Mouse (Mus musculus): ENCODE measurements around the gene Ap4m1.
A peak's percentile ranks its signal among the peaks of the same experiment; 100 is the strongest.

The Ap4m1 gene

DNA sequence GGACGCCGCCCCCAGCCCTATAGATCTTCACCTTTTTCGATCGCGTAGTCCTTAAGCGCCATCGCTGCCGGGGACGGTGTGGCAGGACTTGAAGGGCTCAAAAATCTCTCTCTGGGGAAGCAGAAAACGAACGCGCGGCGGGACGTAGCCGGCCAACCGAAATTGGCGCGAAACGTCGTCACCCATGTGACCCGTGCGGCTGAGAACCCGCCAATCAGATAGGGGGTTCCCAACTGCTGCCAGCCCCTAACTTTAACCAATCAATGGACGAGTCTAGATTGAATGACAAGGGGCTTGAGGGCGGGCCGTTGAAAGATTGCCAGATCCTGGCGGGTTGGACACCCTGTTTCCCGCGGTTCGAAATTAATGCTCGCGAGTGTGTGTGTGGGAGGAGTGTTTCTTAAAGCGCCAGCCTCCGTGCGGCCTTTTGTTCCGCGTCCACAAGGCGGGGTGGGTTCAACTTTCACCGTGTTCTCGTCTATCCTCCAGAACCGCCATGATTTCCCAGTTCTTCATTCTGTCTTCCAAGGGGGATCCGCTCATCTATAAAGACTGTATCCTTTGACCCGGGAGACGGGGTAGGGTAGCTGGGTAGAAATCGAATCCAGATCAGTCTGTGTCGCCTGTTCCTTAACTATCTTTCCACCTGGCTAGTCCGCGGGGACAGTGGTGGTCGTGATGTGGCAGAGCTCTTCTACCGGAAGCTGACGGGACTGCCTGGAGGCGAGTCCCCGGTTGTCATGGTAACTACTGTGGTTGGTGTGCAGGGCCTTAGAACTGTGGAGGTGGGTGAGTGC lies at the start of gene Ap4m1, which contains the start of gene Mcm7:
Ap4m1 (plus strand) TSS at position 308 of the 797 bp plus-strand sequence.
Mcm7 (minus strand) TSS at position 728 of the 797 bp plus-strand sequence.
- DNase-seq (ENCODE audit: low spot score in 2 of 2): peak; percentile 99

DNA sequence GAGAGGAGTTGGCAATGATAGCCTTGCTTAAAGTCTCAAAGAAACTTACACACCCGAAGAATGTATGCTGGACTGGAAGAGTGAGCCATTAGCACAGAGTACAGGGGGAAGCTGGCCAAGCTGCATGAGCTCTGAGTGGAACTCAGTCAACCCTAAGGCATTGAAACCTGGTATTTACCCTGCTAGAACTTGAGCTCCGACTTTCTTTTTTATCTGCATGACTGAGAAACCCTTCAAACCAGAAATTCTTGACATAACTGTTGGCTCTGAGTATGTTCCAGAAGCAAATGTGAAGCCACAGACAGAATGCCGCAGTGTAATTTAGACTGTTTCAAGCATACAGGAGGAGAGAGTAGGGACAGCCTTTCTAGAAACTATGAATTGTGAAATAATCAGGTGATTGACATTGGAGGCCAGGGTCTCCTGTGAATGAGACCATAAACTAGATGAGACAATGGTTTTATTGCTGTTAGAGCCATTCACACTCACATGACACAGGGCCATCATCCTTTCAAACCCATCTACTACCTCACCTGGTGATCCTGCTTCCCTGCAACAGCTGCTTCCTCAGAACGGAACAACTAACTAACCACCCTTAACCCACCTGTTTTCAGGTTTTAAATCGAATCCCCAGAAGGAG lies 39.3 kb upstream of the Ap4m1 start:
- no peak for DNase-seq (ENCODE audit: low spot score in 2 of 2)

DNA sequence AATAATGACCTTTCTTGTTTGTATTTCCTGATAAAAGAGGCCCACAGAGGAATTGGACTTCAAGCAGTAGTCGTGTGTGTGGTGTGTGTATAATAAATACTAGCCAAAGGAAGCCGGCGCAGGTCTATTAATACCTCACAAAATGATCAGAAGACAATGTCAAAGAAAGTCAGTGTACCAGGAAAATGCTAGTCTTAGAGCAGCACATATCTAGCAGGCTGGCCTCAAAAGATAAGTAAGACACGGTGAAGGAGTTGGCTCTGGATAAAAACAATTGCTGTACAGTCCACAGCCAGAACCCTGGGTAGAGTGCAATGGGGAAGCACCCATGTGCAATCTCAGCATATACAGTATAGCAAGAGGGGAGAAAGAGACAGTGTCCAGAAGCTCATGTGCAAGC lies 34.5 kb upstream of the Ap4m1 start:
- DNase-seq (ENCODE audit: low spot score in 2 of 2): no peak

DNA sequence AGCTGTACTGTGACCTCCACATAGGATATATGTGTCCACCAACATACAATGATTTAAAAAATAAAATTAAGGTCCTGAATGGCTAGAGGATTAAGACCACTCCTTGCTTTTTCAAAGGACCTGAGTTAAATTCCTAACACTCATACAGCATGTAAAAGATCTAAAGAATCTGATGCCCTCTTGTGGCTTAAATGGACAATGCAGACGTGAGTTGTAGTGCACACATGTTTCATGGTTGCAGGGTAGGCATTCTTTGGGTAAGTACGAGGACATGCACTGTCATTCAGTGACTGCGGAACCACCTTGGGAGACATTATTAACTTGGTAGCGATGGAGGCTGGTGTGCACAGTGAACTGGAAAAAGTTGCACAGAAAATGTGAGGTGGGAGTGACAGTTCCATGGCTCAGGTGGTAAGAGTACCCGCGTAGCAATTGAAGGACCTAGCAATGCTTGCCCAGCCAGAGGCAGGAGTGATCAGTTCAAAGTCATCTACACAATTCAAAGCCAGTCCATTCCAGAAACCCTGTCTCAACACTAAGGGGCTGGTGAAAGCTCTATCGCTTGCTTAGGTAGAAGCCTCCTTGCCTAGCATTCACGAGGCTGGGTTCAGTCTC lies 33.8 kb upstream of the Ap4m1 start:
- DNase-seq (ENCODE audit: low spot score in 2 of 2): peak in 1 of 2 experiments; percentile 36

DNA sequence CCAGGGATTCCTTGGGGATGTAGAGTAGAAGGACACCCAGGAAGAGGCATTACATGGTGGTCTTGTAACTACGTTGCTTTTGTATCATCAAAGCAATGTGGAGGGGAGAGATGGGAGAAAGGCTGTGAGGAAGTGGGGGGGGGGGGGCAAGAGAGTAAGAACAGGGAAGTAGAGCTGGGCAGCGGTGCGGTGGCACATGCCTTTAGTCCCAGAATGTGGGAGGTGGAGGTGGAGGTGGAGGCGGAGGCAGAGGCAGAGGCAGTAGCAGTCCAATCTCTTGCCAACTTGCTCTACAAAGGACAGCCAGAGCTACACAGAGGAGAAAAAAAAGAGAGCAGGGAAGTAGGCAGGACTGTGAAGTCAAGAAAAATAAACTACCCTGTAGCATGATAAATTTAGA lies 33.2 kb upstream of the Ap4m1 start:
- no peak for DNase-seq (ENCODE audit: low spot score in 2 of 2)

DNA sequence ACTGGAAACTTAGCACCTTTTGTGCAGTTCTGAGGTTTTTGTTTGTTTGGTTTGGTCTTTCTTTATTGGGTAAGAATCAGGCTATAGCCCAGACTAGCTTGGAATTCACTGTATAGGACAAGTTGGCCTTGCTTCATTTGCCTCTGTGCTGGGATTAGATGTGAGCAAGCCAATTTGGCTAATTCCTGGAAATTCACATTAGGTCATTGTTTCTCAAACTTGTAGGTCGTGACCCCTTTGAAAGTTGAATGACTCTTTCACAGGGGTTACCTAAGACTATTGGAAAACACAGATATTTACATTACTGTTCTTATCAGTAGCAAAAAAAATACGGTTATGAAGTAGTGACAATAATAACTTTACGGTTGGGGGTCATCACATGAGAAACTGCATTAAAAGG lies 17.4 kb upstream of the Ap4m1 start:
- no peak for DNase-seq (ENCODE audit: low spot score in 2 of 2)

DNA sequence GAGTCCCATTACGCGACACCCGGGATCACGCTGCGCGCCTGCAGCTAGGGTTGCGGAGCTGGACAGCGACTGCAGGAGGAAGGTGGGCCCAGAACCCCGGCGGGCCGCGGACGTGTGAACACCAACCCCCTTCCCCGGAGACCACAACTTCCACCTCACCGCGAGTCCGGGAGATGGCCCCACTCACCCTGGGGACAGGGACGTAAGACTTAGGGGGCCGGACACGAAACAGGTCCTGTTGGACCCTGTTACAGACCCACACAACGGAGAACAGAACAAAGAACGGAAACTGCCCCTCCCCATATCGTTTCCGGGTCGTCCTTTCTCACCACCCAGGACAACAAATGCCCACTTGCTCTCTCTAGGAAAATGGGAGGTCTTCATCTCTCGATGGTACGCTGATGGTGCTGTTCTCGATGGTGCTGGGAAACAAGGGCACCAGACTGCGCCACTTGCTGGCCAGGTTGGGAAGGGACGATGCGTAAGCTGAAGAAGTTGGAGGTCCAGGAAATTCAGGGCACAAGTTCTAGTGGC lies 16.3 kb upstream of the Ap4m1 start, which contains the start of gene Zfp113:
Zfp113 (minus strand) TSS at position 302 of the 534 bp plus-strand sequence.
- DNase-seq (ENCODE audit: low spot score in 2 of 2): peak; percentile 92 to 95

DNA sequence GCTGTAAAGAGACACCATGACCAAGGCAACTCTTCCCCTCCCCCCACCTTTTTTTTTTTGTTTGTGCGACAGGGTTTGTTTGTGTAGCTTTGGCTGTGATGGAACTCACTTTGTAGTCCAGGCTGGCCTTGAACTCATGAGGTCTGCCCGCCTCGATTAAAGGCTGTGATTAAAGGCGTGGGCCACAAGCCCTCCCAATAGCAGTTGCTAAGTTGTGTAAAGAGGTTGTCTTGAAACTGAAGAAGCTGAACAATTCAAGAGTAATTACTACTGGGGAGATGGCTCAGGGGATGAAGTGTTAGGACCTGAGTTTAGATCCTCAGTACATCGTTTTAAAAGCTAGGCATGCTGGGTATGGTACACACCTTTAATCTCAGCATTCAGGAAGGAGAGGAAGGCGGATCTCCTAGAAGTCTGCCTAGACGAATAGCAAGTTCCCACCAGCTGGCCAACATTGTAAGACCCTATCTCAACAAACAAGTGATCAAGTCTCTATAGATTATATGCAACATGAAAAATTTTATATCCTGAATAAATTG lies 11.5 kb upstream of the Ap4m1 start:
- DNase-seq (ENCODE audit: low spot score in 2 of 2): no peak

DNA sequence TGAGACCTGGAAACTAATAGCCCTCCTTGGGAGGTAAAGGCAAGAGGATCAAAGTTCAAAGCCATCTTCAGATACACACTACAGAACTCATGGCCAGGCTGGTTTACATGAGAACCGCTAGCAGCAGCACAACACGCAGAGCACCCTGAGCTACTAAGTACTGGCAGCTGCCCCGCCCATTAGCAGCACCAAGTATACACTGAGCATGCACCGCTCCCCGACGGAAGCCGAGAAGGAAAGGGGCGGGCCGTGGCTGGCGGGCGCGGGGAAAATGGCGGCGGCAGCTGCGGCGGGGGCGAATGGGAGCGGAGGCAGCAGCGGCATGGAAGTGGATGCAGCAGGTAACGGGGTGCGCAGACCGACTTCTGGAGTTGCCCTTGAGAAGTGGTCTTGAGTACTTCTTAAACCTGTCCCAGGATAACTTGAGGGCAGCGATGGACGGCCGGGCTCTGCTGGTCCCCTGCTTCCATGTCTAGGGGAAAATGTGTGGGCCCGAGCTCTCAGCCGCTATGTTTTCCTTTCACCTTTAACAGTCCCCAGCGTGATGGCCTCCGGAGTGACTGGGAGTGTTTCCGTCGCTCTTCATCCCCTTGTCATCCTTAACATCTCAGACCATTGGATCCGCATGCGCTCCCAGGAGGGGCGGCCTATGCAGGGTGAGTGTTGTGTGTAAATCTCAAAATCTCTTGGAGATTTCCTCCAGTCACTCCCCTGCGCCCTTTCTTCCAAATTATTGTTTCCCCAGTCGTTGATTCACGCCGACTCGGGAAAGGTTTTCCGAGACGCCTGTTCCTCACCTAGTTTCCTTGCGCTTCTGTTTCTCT lies 10.7 kb upstream of the Ap4m1 start, which contains the start of gene Cops6:
Cops6 (plus strand) TSS at position 230 of the 824 bp plus-strand sequence.
- DNase-seq (ENCODE audit: low spot score in 2 of 2): peak; percentile 97

DNA sequence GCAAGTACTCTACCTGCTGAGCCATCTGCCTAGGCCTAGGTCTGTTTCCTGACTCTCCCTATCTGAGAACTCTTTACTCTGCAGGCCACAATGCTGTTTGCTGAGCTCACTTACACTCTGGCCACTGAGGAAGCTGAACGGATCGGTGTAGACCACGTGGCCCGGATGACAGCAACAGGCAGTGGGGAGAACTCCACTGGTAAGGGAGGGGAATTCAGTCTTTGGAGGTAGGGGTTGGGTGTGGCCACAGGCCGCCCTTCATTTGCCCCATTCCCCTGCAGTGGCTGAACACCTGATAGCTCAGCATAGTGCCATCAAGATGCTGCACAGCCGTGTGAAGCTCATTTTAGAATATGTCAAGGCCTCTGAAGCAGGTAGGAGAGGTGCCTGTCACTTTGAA lies 8.8 kb upstream of the Ap4m1 start:
- DNase-seq (ENCODE audit: low spot score in 2 of 2): no peak

DNA sequence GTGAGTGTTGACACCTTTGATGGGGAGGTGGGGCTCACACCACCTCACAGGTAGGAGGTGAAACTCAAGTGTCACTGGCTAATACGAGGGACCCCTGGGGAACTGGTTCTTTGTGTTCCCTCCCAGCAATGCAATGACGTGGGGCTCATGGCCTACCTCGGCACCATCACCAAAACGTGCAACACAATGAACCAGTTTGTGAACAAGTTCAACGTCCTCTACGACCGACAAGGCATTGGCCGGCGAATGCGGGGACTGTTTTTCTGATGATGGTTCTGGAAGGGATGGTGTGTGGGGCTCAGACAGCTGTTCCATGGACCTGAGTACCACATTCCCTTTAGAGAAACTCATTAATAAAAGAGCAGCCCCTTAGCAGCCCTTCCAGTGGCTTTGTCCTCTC lies 8.2 kb upstream of the Ap4m1 start:
- no peak for DNase-seq (ENCODE audit: low spot score in 2 of 2)

DNA sequence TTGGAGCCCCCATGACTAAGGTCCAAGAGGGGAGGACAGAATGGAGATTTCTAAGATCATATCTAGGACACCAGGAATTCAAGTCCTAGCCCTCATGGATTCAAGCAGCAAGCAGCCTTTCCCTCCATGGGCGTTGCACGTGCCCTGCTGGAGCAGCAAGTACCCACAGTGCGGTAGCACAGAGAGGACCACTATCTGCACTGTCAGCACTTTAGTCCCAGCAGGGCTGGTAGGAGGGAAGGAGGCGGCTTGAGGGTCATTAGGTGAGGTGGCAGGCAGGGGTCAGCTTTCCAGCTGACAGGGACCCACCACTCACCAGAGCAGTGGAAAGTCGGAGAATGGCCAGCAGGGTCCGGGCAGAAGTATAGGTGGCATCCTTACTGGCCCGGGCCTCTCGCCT lies 6.2 kb upstream of the Ap4m1 start:
- no peak for DNase-seq (ENCODE audit: low spot score in 2 of 2)

DNA sequence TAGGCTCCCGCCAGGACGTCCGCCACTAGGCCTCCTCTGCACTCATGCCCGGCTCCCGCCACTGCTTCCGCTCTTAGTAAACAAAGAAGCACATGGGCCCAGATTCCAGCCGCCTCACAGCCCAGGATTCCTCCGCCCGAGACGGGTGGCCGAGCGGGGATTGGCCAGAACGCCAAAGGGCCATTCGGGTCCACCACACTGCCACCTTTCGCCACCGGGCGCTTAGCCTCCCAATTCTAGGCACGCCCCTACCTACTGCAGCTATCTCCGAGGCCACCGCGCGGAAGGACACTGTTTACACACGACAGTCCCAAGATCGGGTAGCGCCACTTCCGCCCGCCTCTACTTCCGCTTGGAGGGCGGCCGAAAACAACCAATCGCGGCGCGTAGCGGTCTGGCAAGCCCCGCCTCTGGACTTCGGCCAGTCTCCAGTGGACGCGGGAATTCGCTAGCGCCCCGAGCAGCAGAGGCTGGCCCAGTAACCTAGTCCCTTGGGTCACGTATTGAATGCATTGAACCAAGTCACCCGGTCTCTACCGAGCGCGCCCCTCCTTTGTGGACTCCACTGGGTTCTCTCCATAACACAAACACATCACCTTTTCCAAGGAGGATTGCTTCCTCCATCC lies 753 bp upstream of the Ap4m1 start:
- DNase-seq (ENCODE audit: low spot score in 2 of 2): peak; percentile 97 to 98

DNA sequence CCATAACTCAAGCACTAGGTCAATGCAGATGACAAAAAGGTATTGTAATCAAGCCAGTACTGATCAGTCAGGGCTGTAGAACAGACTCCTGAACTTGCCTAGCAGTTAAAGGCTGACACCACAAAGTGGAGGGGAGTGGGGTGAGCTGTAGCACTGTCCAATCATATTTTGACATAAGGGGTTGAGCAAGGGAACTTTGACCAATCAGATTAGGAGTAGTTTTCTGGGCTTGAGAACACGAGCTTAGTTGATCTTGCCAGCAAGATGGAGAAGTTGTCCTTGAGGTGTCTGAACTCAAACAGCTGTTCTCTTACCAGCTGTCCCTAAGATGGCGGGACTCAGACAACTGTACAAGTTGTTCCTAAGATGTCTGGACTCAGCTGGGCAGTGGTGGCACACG lies 1.4 kb downstream of the Ap4m1 start:
- no peak for DNase-seq (ENCODE audit: low spot score in 2 of 2)

DNA sequence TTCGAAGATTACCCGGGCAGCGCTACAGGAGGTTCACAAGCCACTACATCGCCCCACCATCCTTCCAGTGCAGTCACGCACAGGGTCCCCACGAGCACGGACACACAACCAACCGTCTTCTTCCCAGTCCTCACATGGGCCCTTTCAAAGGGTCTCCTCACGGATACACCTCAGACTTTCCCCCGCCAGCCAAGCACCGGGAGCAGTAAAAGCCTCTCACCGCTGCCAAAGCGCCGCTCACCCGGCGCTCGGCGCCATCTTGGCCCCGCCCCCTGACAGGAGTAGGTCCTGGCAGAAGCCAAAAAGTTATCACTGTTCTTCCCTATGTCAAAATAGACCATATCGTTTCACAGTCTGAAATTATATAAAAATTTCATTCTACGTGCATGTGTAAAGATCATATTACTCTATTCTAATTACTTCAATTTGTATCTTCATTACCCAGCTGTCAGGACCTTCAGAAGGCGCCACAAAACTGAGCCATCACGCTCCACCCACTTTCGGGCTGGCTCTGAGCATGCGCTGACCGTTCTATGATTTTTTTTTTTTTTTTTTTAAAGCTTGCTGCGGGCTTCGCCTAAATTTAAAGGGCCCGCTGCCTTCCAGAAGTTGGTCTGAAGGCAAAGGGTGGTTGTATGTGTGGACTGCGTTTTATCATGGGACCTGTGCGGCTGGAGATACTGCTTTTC lies 15.3 kb downstream of the Ap4m1 start, which contains the start of the genes Taf6 and Cnpy4:
Taf6 (minus strand) TSS at position 502 of the 689 bp plus-strand sequence.
Cnpy4 (plus strand) TSS at position 536 of the 689 bp plus-strand sequence.
- DNase-seq (ENCODE audit: low spot score in 2 of 2): peak; percentile 89 to 90

DNA sequence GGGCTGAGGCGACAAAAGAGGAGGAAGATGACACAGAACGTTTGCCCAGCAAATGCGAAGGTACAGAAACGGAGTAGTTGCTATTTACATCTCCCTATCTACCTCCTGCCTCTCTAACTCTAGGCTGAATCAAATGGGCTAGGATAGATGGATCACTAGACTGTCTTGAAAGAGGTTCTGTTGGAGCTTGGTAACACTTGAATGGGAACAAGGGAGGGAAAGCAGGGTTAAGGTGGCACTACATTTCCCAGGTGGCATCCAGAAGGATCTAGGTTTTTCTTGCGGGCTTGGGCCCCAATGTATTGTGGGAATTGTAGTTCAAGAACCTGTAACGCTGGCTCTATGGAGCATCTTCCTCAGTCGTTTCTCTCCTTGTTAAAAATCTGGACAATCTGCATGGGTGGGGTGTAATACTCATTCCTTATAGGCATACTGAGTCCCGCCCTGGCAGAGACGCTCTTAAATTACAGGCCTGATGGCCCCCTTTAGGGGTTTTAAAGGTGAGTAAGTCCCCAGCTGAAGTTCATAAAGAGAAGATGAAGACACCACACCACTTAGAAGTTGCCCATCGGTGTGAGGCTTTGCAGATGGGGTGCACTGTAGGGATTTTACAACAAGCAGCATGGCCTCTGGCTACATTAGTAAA lies 16.0 kb downstream of the Ap4m1 start:
- DNase-seq (ENCODE audit: low spot score in 2 of 2): peak; percentile 83 to 91

DNA sequence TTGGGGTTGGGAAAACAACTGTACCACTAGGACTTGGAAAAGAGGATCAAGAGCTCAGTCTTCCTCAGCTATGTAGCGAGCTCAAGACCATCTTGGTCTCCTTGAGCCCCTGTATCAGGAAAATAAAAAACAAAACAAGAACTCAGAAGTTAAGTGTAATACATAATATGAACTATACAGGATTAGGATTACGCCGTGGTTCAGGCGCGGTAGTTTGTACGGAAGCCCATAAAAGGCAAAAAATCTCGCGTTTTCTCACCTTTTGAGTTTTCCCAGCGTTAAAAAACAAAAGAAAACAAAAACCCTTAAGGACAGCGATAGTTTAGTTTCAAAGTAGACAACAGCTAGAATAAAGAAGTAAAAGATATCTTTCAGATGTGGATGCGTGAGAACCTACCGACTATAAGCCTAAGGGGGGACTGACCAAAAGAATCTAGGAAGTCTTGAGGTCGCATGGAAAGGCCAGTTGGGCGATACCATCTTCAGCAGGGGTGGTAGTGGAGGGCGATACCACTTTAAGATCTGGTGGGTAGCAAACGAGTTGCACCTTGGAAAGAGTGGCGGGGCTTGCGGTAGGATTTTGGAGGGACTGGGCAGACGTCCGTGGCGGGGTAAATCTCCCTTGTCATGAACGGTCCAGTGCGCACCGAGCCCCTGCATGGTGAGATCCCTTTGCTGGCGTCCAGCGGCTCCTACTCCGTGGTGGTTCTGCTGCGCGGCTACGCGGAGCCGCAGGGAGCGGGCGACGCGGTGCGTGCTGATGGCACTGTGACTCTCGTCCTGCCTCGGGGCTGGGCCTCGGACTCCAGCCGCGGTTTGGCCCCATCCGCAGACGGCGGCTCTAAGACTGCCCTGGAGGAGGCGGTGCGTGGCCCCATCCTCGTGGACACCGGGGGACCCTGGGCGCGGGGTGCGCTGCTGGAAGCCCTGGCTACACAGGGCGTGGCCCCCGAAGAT lies 22.2 kb downstream of the Ap4m1 start, which contains the start of gene Mblac1:
Mblac1 (plus strand) TSS at position 544 of the 957 bp plus-strand sequence.
- peak; percentile 83 to 84 for DNase-seq (ENCODE audit: low spot score in 2 of 2)

DNA sequence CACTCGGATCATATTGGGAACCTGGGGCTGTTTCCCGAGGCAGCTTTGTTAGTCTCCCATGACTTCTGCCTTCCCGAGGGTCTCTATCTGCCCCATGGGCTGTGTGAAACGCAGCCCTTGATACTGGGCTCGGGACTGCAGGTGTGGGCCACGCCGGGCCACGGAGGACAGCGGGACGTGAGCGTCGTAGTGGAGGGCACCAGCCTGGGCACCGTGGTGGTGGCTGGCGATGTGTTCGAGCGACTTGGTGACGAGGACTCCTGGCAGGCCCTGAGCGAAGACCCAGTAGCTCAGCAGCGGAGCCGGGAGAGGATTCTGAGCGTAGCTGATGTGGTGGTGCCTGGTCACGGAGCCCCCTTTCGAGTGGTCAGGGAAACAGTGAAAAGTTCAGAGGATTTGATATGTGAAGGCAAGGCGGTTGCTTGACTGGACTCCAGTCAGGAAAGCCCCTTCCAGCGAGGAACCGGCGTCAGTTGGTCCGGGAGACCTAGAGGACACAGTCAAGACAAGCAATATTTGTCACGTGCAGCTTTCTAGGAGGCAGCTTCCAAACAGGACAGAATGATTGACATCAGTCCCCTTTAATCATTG lies 23.0 kb downstream of the Ap4m1 start:
- DNase-seq (ENCODE audit: low spot score in 2 of 2): peak; percentile 56 to 58

Data from right cerebral cortex, postnatal 10 days (tissue).